Mouse (Mus musculus): ENCODE results near the gene Ermn.

Ermn gene

DNA sequence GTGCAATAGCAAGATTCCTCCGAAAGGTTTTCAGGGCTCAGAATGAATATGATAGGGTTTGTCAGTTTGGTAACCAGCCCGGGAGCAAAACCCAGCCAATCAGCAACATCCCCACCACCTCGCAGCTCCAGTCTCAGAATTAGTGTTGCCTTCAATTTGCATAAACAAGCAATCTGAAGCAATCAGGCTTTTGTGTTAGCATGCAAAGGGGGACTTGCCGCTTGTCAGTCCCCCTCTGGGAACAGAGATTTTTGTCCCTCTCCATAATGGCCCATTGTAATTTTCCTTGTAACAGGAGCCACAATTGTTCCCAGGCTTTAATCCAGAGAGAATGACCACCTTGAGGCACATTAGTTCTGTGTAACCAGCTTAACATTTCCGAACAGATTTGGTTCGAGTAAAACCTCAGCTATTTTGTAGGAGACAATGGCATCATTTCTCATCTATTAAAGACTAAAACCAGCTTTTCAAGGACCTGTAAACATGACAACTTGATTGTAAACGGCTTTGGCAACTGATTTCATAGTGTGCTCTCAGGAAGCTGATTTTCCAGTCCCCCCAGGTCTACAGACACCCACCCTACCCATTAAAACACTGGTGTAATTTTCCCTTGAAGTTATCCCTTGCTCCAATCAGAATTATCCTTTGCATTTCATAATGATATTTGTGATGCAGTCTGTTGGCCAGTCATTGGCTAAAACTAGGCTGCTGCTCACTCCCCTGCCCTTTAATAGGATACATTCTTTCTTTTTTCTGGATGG, at the start of gene Ermn:
Gene Ermn (minus strand): TSS at position 44 of the 761 bp plus-strand sequence.
- DNase-seq, result no peak

DNA sequence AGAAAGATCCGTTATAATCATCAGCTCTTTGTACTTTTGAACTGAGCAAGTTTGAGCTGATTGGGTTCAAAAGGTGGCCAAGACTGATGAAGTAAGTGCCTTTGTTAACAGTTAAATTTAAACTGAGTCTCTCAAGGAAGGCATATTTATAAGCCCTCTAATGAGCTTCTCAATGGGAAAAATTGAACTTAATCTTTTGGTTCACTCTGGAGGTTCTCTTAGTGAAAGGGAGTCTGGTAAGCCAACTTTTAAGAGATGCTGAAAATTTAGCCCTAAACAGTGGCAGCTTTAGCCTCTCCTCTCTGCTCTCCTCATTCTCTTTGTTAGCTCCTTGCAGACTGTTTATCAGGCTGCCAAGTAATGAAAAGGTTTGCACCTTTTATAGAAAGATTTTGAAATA, 42.2 kb upstream of the Ermn start:
- DNase-seq, result no peak

DNA sequence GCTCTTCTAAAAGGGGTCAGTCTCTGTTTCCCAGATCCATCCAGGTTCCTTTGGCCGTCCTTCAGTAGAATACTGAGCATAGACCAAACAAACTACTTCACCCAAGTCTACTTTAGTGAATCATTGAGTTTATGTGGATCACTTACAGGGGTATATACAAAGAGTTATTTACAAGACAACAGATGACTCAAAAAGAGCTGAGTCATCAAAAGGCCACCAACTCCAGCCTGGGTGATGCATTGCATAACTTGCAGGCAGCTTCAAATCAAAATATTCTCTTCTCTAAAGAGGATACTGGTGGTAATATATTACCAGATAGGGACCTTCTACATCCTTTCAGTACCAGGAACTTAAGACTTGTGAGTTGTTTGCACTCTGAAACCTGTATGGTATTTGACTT, 33.8 kb upstream of the Ermn start:
- no peak for DNase-seq

DNA sequence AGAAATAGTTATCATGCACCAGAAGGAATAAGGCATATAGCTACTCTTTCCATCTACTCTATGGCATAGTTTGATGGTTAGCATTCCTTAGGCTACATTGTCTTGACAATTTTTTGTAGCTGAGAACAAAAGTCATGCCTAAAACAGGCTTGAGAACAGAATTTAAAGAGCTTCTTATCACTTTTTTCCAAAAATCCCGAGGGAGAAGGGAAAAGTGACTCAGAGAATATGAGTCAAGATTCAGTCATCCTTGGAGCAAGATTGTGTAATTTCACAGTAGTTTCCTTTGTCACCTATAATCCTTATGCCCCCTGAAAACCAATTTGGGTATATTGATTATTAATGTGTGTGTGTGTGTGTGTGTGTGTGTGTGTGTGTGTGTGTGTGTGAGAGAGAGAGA, 27.2 kb upstream of the Ermn start:
- no peak for DNase-seq

DNA sequence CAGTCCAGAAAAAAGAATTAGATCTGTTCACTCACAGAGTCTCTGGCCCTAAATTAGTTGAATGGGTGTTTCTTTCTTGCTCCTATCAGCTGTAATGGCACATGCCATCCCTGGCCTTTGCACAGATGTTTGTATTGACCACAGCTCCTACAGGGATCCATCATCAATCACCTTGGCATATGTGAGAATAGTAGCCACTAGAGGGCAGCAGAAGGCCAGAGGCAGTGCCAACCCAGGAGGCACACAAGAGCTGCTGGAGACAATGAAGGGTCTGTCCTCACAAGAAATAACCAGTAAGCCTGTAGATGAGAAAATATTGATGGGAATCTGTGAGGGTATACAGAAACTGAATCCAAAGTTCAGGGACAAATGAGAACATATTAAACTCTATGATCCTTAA, 2.7 kb upstream of the Ermn start:
- peak; percentile 90 for DNase-seq

DNA sequence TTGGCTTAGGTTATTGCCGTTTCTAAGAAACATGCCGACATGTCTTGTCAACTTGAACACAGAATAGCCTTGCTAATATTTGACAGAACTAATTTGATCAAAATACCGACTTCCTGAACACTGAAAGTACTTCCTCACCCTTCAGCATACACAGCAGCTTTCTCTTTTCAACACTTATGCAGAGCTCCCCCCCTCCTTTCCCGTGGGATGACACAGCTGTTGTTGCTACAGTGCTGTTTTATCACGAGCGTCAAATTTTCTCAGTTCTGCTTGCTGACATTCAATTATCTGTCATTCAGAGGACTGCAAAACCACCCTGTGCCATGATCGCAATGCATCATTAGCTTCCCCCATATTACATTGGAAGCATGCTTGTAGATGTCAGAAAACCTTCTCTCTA, 10.8 kb downstream of the Ermn start:
- DNase-seq, result peak; percentile 89

DNA sequence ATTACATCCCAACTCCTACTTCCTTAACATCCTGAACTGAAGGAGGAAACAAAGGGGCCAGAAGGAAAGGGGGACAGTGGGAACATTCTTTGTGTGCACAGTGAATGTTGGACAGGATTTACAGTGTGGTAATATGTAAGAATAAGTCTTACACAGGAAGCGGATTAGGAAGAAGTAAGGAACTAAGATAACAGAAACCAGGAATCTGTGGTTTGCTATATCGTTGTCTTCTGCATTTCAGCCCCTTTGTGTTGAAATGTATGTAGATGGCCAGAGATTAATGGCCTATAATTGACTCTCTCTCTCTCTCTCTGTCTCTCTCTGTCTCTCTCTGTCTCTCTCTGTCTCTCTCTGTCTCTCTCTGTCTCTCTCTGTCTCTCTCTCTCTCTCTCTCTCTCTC, 15.7 kb downstream of the Ermn start:
- DNase-seq, result no peak

DNA sequence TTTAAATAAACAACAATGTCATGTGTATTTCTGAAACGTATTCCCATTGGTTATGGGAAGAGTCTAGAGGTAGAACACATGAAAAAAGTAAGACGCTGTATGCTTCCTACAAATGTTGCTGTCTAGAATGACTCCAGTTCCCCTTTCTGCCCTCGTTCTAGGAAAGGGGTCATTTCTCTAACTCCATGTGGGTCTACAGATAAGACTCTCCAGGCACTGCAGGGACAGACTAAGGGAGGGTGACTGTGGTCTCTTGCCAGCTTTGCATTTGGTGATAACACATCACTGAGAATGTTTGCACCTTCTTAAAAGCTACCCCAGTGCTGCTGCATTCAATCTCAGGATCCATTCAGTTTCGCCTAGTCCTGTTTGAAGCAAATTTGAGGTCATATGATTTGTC, 17.0 kb downstream of the Ermn start:
- no peak for DNase-seq

DNA sequence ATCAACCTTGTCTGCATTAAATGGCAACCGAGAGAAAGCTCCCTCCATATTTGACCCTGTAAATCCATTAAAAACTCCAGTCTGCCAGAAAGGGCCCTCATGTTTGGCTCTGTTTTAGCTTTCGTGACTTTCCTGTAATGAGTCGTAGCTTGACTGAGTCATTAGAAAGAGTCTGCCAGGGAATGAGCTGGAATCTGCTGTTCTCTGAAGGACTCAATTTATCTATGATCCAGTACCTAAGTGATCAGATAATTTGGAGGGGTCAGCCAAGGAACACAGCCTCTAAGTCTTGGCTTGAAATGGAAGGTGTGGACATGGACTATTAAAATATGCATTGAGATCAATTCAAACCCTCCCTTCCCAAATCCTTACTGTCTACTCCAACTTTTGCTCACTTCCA, 21.2 kb downstream of the Ermn start:
- no peak for DNase-seq

DNA sequence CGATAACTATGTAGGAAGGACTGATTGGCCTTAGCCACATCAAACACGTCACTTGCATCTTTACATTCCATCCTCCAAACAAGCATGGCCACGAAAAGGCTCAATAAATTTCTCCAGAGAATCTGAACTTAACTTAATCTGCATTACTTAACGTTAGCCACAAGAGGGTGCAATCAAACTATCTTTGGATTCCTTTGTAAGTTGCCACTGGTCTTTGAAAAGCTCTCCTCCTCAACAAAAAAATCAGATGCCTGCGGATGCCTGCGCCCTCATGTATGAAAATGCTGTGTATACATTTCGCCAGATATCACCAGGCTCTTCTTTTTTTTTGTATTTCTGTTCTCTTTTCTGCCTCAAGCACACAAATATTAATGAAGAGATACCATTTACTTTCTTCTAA, 23.3 kb downstream of the Ermn start:
- DNase-seq, result no peak

DNA sequence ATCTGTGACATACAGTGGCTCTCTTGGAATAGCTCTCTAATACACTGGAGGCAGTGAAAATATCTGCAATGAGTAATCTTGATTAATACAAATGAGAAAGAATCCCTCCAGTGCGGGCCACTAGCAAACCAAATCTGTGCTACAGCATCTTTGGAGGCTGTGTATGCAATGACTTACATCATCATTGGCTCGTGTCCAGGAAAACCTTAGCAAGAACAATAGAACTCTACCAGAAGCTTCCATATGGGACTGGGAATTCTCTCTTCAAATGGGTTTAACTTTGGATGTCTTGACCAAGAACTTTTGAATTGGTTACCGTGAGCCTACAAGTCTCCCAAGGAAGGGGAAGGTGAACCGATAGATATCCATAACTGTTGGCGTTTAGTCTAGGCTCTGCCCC, 25.9 kb downstream of the Ermn start:
- no peak for DNase-seq

DNA sequence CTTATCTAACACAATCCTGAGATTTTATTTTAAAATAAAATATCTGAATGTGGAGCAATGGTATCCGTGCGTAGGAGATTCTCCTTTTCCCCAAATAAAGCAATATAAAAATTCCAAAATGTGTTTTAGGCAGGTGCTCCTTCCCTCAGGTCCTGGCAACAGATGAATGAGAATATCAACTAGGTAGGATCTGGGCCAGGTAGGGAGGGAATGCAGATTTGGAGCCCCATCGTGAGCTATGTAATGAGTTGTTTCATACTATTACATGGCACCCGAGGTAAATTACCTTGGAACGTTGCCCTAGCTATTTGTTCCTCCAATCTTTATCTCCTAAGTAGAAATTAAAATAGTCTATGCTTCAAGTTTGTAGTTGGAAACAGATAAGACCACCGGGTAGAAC, 29.1 kb downstream of the Ermn start:
- DNase-seq, result no peak

DNA sequence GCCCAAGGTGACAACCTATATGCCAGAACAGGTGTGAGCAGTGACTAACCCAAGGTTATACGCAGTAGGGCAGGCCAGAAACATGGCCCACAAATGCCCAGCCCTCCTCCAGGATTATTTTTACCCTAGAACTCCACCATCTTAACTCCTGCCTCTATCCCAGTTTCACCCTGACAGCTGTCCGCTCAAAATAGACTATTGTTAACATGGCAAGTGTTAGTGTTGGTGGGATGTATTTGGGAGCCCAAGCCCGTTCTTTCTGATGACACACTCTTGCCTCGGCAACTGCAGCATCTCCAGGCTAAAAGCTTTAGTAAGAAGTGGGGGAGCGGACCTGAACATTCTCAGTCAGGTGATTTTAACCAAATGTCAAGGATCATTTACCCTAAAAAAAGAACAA, 45.6 kb downstream of the Ermn start:
- DNase-seq, result no peak

DNA sequence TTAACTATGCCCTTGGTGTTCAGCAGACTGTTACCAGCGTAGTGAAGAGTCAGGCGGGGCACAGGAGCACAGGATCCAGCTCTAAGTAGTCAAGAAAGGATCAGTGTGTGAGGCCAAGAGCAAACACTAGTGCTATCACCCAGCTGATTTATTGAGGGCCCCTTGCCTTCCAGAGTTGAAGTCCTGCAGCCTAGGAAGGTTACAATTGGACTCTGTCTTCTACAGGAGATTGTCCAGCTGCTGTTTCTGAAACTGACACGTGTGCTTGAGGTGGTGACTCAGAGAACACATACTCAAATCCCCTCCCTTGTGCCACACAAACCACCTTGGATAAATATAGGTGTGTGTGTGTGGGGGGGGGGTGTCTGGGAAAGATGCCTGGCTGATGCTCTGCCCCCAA, 51.2 kb downstream of the Ermn start:
- DNase-seq, result no peak

DNA sequence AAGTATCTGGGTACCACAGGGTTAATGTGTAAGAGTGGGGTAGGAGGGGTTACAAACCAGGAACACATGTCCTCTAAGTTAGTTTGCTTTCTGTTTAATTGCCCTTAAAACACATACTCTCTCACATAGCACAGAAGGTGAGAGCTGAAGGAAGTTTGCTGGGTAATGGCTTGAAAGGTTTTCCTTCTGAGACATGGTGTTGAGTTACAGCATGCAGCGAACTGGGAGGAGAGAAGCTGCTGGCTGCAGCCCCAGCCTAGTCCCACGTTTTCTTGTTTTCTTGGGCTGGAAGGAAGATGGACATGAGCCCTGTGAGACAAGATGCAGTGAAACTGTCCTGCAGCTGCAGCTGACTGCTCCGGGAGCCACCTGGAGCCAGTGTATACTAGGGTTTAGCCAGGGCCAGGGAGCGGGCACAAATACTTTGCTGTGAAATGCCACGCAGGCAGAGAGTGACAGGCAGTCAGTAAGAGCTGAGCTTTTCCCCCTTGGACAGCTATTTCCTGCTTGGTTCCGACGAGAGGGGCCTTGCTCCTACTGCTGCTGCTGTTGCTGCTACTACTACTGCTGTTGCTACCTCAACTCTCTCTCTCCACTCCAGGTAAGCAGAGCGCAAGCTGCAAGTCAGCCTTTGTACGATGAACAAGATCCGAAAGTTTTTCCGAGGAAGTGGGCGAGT, 54.8 kb downstream of the Ermn start, which contains the start of gene Galnt5:
Gene Galnt5 (plus strand): TSS at position 133 of the 679 bp plus-strand sequence.
- no peak for DNase-seq

Measured in heart, adult 11 months (tissue).